Mouse (Mus musculus) bone marrow, adult 2 months (tissue): ENCODE data around the gene Rps10.

Experiments
- CTCF ChIP-seq: fragments of 200-500 bp; IDR thresholded peaks from 2 replicates; pipeline ENCODE4 v1.5.1; 2011; ENCODE audit warnings: low read length, control low read depth; ENCODE audit not compliant: control insufficient read depth, insufficient read depth
- POLR2A ChIP-seq: fragments of 200-500 bp; IDR thresholded peaks from 2 replicates; pipeline ENCODE4 v1.6.1; 2011; ENCODE audit warnings: low read depth, mild to moderate bottlenecking, control low read depth, low read length, borderline replicate concordance; ENCODE audit not compliant: control insufficient read depth

DNA sequence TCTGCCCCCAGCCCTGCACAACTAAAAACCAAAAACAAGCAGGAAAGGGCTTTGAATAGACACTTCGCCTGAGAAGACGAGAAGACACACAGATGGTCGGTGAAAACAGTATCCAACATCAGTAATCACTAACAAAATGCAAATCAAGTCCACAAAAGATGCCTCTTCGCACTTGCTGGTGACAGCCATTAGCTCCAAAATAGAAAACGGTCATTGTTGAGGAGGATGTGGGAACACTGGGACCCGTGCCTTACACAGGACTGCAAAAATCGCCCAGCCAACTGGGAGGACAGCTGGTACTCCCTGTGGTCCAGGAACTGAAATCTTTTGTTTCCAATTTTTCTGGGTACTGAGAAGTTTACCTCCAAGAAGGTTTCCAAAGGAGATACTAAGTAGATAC is 37.5 kb upstream of the Rps10 start:
- TF ChIP-seq CTCF: no peak
- no peak for TF ChIP-seq POLR2A
